Mouse (Mus musculus) liver, postnatal 0 days (tissue): Measurements from ENCODE around the gene Cmah.

Experiments used
- CTCF ChIP-seq: sonication (generic); IDR thresholded peaks from 2 replicates; pipeline ENCODE4 v1.5.1; 2016; ENCODE audit warnings: antibody characterized with exemption, low read depth
- EP300 ChIP-seq: IDR thresholded peaks from 2 replicates; pipeline ENCODE4 v1.6.1; 2016; ENCODE audit warnings: antibody characterized with exemption, low read depth, mild to moderate bottlenecking

DNA sequence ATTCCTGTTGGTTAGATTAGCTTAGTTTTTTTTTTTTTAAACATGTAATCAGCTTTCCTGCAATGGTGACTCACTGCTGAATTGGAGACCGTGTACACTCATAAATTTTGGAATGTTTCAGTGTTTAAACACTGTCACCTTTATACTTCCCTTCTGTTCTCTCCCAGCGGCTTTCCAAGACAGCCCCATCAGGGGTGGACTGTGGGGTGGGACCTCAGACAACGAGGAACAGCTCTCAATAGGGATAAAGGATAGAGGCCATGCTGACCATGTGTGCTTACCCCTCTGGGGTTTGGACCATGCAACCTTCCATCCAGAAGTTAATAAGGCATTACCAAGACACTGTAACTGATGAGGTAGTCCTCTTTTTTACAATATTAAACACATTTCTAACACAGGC, 5.3 kb downstream of the Cmah start:
- TF ChIP-seq CTCF (no peak), EP300 (no peak)
